Mouse (Mus musculus) liver, embryonic 11.5 days (tissue): ENCODE results near the gene Palb2. TPM values are rescaled to one million over a fixed set of nuclear protein-coding genes. Genes with fewer than 3 reads are reported as not detected.
"Not testable (repeated sequence)": the region's sequence is repeated elsewhere in the genome, so short reads cannot be mapped to it uniquely, and the experiment has no call there.

Experiments used
- ATAC-seq: fragments of 200-750 bp; cut with Nextera tagmentation; replicated peaks from 2 replicates; pipeline ENCODE4 v1.8.0; 2017; ENCODE audit warnings: moderate number of reproducible peaks, mild to moderate bottlenecking, moderate TSS enrichment, moderate library complexity; ENCODE audit not compliant: low FRiP score
- DNase-seq: peaks from one replicate; pipeline ENCODE4 v3.0.0-alpha.2; 2017; ENCODE audit warnings: low spot score
- H3K27ac ChIP-seq: fragments of 300-500 bp; sonication (generic); 2 replicates; pipeline ENCODE4 v1.5.1; 2014; ENCODE audit warnings: mild to moderate bottlenecking, low read depth, low read length, control low read depth
- H3K27me3 ChIP-seq: fragments of 300-500 bp; sonication (generic); replicated peaks from 2 replicates; pipeline ENCODE4 v1.6.1; 2014; ENCODE audit warnings: low read length, mixed read lengths; ENCODE audit not compliant: control insufficient read depth, insufficient read depth
- H3K36me3 ChIP-seq: fragments of 300-500 bp; sonication (generic); 2 replicates; pipeline ENCODE4 v1.6.1; 2014; ENCODE audit warnings: mild to moderate bottlenecking, low read length, moderate library complexity, mixed read lengths; ENCODE audit not compliant: control insufficient read depth, insufficient read depth
- H3K4me1 ChIP-seq: fragments of 300-500 bp; sonication (generic); replicated peaks from 2 replicates; pipeline ENCODE4 v1.6.1; 2014; ENCODE audit warnings: low read length, mixed read lengths; ENCODE audit not compliant: control insufficient read depth, insufficient read depth
- H3K4me2 ChIP-seq: fragments of 300-500 bp; sonication (generic); 2 replicates; pipeline ENCODE4 v1.6.1; 2014; ENCODE audit warnings: mild to moderate bottlenecking, control low read depth, moderate library complexity
- H3K4me3 ChIP-seq: fragments of 300-500 bp; sonication (generic); 2 replicates; pipeline ENCODE4 v1.5.1; 2014; ENCODE audit warnings: low read depth, low read length, control low read depth
- H3K9ac ChIP-seq: fragments of 300-500 bp; sonication (generic); 2 replicates; pipeline ENCODE4 v1.6.1; 2014; ENCODE audit warnings: low read depth, low read length, control low read depth
- H3K9me3 ChIP-seq: fragments of 300-500 bp; sonication (generic); 2 replicates; pipeline ENCODE4 v1.6.1; 2016; ENCODE audit warnings: low read length, inconsistent platforms, mixed read lengths; ENCODE audit not compliant: control insufficient read depth
- WGBS: fragments of 180-500 bp; shearing (Covaris S2); extraction: QIAGEN DNeasy Blood & Tissue Kit; methylation state at CpG from one replicate; pipeline ENCODE4 v1.1.7; 2014; 5-methylcytosine and 5-hydroxymethylcytosine counted together
- polyA plus RNA-seq: library from polyadenylated mRNA; unstranded; fragments of >200 nt; fragmentation: Nextera tagmentation; extraction: Ambion mirVana; gene quantifications from 2 replicates; pipeline ENCODE4 v1.2.1, GENCODE M21; 2014

The Palb2 gene
- polyA plus RNA-seq, 1 experiment from 2014 or later: 27.8 TPM

DNA sequence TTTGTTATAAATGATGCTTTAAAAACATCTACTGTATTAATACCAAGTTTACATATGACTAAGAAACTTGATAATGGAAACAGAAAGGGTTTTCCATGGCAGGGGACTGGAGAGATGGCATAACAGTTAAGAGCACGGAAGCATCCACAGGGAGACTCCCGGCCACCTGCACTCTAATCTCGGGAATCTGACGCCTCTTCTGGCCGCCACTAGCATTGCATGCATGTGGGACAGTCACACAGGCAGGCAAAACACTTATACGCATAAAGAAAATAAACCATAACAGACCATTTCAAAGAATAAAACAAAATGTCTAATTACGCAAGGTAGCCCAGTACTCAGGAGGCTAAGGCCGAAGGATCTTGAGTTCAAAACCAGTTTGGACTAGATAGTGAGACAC, 7.1 kb downstream of the Palb2 start:
- Histone ChIP-seq H3K36me3 (peaks cover 34% of the 10 kb centered on the region), H3K4me2 (no peak overlapping the region), H3K27ac (no peak overlapping the region), H3K9ac (no peak overlapping the region), H3K4me1 (no peaks in the 10 kb centered on the region), H3K4me3 (no peak overlapping the region), H3K9me3 (no peaks in the 10 kb centered on the region), H3K27me3 (no peaks in the 10 kb centered on the region)
- WGBS: 81% methylated on average over 8 of the region's 8 CpGs
- DNase-seq: no peak
- ATAC-seq: no peak

DNA sequence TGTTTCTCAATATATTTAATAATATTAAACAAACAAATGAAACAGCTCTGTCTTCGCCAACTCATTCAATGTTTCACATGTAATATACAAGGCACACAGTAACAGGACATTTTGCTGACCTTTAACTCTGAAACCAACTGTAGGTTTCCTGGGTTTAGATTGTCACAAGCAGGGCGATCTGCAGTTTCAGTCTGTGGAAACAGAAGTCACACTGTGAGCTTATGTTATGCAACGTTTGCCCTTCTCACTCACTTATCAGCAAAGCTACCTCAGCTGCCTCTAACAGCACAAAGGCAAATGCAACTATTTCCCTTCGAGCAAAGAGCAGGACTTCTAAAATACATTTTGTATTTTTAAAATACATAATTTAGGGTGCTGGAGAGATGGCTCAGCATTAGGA, 9.3 kb downstream of the Palb2 start:
- Histone ChIP-seq H3K27me3 (no peaks in the 10 kb centered on the region), H3K36me3 (peaks cover 42% of the 10 kb centered on the region), H3K4me3 (no peak overlapping the region), H3K4me1 (no peaks in the 10 kb centered on the region), H3K27ac (no peak overlapping the region), H3K9me3 (no peaks in the 10 kb centered on the region), H3K4me2 (no peak overlapping the region), H3K9ac (no peak overlapping the region)
- ATAC-seq: no peak
- DNase-seq: no peak
- 78% methylated on average over 4 of the region's 4 CpGs for WGBS

DNA sequence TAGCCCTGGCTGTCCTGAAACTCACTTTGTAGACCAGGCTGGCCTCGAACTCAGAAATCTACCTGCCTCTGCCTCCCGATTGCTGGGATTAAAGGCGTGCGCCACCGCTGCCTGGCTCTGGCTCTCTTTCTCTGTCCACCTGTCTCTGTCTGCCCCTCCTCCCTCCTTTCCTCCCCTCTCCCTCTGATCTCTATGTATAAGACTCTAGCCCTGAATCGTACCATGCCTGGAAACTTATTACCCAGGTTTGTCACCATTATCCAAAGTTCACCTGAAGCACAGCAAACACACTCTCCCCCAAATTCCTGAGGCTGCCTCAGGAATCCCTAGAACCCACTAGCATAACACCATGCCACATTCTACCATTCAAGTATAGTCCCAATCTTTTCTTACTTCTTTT, 24.6 kb downstream of the Palb2 start:
- Histone ChIP-seq H3K9me3 (no peaks in the 10 kb centered on the region), H3K4me3 (no peak overlapping the region), H3K36me3 (peaks cover 14% of the 10 kb centered on the region), H3K27ac (no peak overlapping the region), H3K4me1 (no peaks in the 10 kb centered on the region), H3K27me3 (no peaks in the 10 kb centered on the region), H3K9ac (no peak overlapping the region), H3K4me2 (no peak overlapping the region)
- ATAC-seq: no peak
- WGBS: 92% methylated on average over 6 of the region's 6 CpGs
- no peak for DNase-seq

DNA sequence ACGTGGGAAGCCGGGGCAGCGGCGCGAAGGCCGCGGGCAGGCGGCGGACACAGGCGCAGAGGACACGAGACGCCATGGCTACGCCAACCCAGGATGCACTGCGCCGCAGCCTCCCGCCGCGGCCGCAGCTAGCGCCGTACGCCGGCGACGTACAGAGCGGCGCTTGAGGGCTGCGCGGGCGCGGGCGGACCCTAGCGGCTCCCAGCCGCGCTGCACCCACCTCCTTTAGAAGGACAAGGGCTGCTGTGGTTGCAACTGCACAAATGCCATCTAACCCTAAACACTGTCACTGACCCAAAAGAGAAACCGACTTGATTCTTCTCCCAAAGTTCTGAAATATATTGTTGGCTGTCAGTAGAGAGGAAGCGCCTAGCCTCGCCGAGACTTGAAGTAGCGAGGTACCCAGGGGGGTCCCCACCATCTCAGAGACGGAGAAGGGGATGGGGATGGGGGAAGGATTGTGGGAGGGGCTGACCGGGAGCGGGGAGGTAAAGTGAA, 31.0 kb downstream of the Palb2 start, which contains the start of gene Ndufab1:
TSS of gene Ndufab1 (minus strand) at position 140 of the 498 bp plus-strand sequence.
- peak within 1 kb of the TSS; percentile 81 for H3K9ac ChIP-seq
- no peaks in the 10 kb centered on the region for H3K9me3 ChIP-seq
- peaks cover 16% of the 10 kb centered on the region for H3K36me3 ChIP-seq
- WGBS: 0% methylated on average over 35 of the region's 43 CpGs
- ATAC-seq (peak; percentile 99), DNase-seq (peak; percentile 79)
- peaks cover 14% of the 10 kb centered on the region for H3K4me1 ChIP-seq
- H3K27ac ChIP-seq: no peak within 1 kb of the TSS; the same call in 1 of the 2 replicates
- H3K4me3 ChIP-seq: peak within 1 kb of the TSS; percentile 69
- no peaks in the 10 kb centered on the region for H3K27me3 ChIP-seq
- peak within 1 kb of the TSS; percentile 91 for H3K4me2 ChIP-seq

DNA sequence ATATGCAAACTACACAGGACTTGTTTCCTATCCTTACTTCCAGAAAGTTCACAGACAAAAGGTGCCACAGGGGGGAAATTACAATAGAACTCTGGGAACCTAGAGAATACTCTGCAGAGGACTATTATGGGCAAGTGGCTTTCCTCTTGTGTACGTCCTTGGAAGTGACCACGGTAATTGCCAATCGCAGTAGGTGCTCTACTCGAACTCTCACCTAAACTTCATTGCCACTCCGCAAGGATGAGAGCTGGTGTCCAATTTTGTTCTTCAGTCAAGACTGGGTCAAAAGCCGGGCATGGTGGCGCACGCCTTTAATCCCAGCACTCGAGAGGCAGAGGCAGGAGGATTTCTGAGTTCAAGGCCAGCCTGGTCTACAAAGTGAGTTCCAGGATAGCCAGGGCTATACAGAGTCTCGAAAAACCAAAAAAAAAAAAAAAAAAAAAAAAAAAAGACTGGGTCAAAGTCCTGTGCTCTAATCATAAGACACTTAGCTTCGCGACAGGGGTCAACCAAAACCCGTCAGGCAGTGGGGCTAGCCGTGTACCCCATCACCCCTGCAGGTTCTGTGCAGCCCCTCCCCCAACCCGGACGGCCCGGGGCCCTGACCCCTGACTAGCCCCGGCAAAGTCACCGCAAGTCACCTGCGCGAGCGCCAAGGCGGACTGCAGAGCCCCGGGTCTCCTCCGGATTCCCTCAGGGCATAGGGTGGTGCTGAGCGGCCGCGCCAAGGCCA, 31.6 kb downstream of the Palb2 start:
- Histone ChIP-seq H3K9ac (peak overlapping the region; percentile 81), H3K4me1 (peaks cover 14% of the 10 kb centered on the region), H3K4me2 (peak overlapping the region; percentile 91), H3K36me3 (peaks cover 20% of the 10 kb centered on the region), H3K4me3 (peak overlapping the region; percentile 69)
- H3K27me3 ChIP-seq, H3K9me3 ChIP-seq, H3K27ac ChIP-seq: not testable (repeated sequence)
- DNase-seq (peak; percentile 77), ATAC-seq (peak; percentile 71)
- WGBS: 5% methylated on average over 26 of the region's 28 CpGs

DNA sequence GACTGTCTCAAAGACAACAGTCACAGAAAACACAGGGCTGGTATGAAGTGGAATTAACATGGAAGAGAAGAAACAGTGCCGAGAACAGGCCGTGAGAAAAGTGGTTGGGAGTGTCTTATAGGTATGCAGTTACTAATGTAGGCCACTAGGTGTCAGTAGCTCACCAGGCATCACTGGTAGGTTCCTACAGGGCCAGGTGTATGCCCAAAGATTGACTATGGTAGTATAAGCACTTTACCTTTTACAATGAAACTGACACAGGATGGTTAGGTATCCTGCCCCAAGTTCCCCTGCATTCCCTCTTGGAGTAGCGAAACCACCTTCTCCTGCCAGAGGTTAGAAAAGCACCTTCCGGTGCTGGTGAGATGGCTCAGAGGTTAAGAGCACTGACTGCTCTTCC, 33.6 kb downstream of the Palb2 start:
- no peak for ATAC-seq
- no peaks in the 10 kb centered on the region for H3K9me3 ChIP-seq
- WGBS: 67% methylated on average over 4 of the region's 4 CpGs
- no peak overlapping the region for H3K4me3 ChIP-seq
- H3K27ac ChIP-seq: no peak overlapping the region
- H3K4me2 ChIP-seq: no peak overlapping the region
- peaks cover 14% of the 10 kb centered on the region for H3K4me1 ChIP-seq
- no peak for DNase-seq
- no peak overlapping the region for H3K9ac ChIP-seq
- H3K27me3 ChIP-seq: no peaks in the 10 kb centered on the region
- peaks cover 39% of the 10 kb centered on the region for H3K36me3 ChIP-seq

DNA sequence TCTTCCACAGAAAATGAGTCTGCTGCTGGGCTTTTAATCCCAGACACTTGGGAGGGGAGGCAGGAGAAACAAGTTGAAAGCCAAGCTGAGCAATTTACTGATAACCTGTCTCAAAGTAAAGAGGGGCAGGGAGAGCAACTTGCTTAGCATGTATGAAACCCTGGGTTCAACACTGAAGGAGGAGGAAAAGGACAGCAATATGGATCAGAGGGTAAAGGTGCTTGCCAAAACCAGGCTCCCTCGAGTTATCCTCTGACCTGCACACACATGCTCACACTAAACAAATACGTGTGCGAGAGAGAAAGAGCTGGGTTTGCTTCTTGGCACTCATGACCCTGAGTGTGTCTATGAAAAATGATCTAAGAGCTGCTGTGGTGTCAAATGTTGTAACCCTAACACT, 34.8 kb downstream of the Palb2 start:
- Histone ChIP-seq H3K27me3 (no peaks in the 10 kb centered on the region), H3K4me3 (no peak overlapping the region), H3K9me3 (no peaks in the 10 kb centered on the region), H3K9ac (no peak overlapping the region), H3K36me3 (peaks cover 43% of the 10 kb centered on the region), H3K27ac (no peak overlapping the region), H3K4me2 (no peak overlapping the region), H3K4me1 (peaks cover 14% of the 10 kb centered on the region)
- DNase-seq (no peak), ATAC-seq (no peak)
- WGBS: 90% methylated on average over 3 of the region's 3 CpGs

DNA sequence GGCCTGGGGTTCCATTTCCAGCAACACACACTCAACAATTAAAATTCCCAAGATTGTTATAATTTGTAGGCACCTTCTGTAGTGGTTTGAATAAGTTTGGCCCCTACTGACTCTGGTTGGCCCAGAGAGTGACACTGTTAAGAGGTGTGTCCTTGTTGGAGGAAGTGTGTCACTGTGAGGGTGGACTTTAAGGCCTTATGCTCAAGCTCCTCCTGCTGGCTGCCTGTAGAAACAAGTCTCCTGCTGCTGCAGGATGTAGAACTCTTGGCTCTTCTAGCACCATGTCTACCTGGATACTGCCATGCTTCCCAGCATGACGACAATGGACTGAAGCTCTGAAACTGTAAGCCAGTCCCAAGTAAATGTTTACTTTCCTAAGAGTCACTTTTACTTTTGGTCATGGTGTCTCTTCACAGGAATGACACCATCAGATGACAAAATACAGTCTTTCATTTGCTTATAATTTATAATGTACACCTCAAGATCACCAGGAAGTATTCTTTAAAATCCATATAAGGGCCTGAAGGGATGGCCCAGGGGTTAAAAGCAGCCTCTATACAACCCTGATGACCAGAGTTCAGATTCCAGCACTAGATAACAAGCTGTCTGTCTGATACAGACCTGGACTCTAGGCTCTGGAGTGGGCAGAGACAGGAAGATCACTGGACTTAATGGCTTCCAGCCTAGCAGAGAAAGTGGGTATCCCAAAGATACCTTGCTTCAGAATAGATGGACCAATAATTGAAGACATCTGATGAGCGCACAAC, 38.0 kb downstream of the Palb2 start:
- 0 out of 2 replicates have a peak, but pooled peaks cover 3% of the 10 kb centered on the region for H3K4me1 ChIP-seq
- no peak overlapping the region for H3K27ac ChIP-seq
- H3K27me3 ChIP-seq: no peaks in the 10 kb centered on the region
- no peak overlapping the region for H3K4me2 ChIP-seq
- 95% methylated on average over 2 of the region's 2 CpGs for WGBS
- ATAC-seq (no peak), DNase-seq (no peak)
- peaks cover 69% of the 10 kb centered on the region for H3K36me3 ChIP-seq
- H3K4me3 ChIP-seq: no peak overlapping the region
- H3K9me3 ChIP-seq: no peaks in the 10 kb centered on the region
- no peak overlapping the region for H3K9ac ChIP-seq
